Mouse (Mus musculus) olfactory bulb, adult 2 months (tissue): Measurements from ENCODE around the gene Mcm5.

Source experiments
- CTCF ChIP-seq: fragments of 200-500 bp; IDR thresholded peaks from 2 replicates; pipeline ENCODE4 v1.5.1; 2012; ENCODE audit warnings: low read depth, mild to moderate bottlenecking, low read length, moderate library complexity; ENCODE audit not compliant: insufficient read depth
- POLR2A ChIP-seq: fragments of 200-500 bp; IDR thresholded peaks from 2 replicates; pipeline ENCODE4 v1.6.1; 2012; ENCODE audit warnings: mild to moderate bottlenecking, low read depth, low read length, moderate library complexity; ENCODE audit not compliant: insufficient read depth

DNA sequence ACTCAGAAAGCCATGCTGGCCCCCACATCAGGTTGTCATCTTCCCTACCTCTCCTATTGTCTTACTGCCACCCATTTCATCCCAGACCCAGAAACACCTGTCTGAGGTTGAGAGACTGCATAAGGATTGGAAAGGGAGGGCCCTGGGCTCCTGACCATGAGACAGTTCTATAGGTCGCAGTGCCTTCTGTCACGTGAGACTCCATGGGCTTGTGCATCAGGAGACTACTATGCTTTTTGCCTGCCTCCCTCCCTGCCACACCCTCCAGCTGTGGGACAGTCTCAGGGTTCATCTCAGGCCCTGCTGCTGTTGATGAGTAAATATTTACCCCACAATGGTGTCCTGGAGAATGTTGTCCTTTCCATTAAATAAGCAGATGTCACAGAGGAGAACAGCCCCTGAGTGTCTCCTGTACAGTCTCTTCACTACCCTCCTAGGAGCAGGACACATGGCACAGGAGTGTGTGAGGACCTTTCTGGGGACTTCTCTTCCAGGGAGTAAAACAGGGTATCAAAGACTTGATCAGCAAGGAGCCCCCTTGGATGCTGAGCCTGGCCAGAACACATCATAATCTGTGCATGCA, 46.5 kb downstream of the Mcm5 start:
- TF ChIP-seq POLR2A (no peak), CTCF (no peak)
